ENCODE assay signal across 8 mouse cellular contexts in genomic region chr14:27114362-27115274, GRCm38 (mm10). TPM values are rescaled to one million over a fixed set of nuclear protein-coding genes. Genes with fewer than 3 reads are reported as not detected.
DNase-seq lines count a peak whose midpoint lies in the region; ATAC-seq lines count a peak whose summit lies in the region.

Gene Arhgef3, plus strand, starts transcription at chr14:27114899.

- H3K27ac ChIP-seq in embryonic facial prominence, embryonic 10.5 days (replicated peaks): peak within 1 kb of the TSS; percentile 19
- H3K27ac ChIP-seq in heart, embryonic 11.5 days (ENCODE audit: low read depth, low read length): no peak within 1 kb of the TSS
- H3K27ac ChIP-seq in kidney, embryonic 14.5 days (ENCODE audit: low read depth, low read length): no peak within 1 kb of the TSS
- H3K27ac ChIP-seq in liver, embryonic 15.5 days (replicated peaks): no peak within 1 kb of the TSS

- H3K27me3 ChIP-seq in embryonic facial prominence, embryonic 10.5 days (replicated peaks; ENCODE audit: low read depth, poor library complexity, severe bottlenecking): peaks cover 55% of the 10 kb centered on the region
- H3K27me3 ChIP-seq in heart, embryonic 11.5 days (ENCODE audit: control insufficient read depth, insufficient read depth, low read length): peaks cover 14% of the 10 kb centered on the region; the same call in 1 of the 2 replicates
- peaks cover 5% of the 10 kb centered on the region; the same call in 1 of the 2 replicates for H3K27me3 ChIP-seq in kidney, embryonic 14.5 days (ENCODE audit: control insufficient read depth, insufficient read depth, low read length)
- H3K27me3 ChIP-seq in liver, embryonic 15.5 days: peaks cover 31% of the 10 kb centered on the region

- peak within 1 kb of the TSS; percentile 40 for H3K9ac ChIP-seq in heart, embryonic 11.5 days (ENCODE audit: low read depth, low read length)
- H3K9ac ChIP-seq in kidney, embryonic 14.5 days (ENCODE audit: low read depth, low read length): peak within 1 kb of the TSS; percentile 47; the same call in 1 of the 2 replicates
- H3K9ac ChIP-seq in liver, embryonic 15.5 days: no peak within 1 kb of the TSS; the same call in 1 of the 2 replicates

- DNase-seq in layer of hippocampus, adult 8-10 months (ENCODE audit: low spot score in 2 of 2): no peak
- DNase-seq in layer of hippocampus, adult 11-12 months (ENCODE audit: low spot score): no peak
- DNase-seq in embryonic facial prominence, embryonic 10.5 days (ENCODE audit: low spot score): peak; percentile 81
- DNase-seq in neural tube, embryonic 10.5 days (ENCODE audit: extremely low spot score, low spot score): peak; percentile 63
- peak; percentile 53 for DNase-seq in thymus, postnatal 4 days

- no peaks in the 10 kb centered on the region for H3K9me3 ChIP-seq in embryonic facial prominence, embryonic 10.5 days
- H3K9me3 ChIP-seq in heart, embryonic 11.5 days (replicated peaks; ENCODE audit: control insufficient read depth, low read length): no peaks in the 10 kb centered on the region
- H3K9me3 ChIP-seq in kidney, embryonic 14.5 days (ENCODE audit: control insufficient read depth, low read length): no peaks in the 10 kb centered on the region
- no peaks in the 10 kb centered on the region for H3K9me3 ChIP-seq in liver, embryonic 15.5 days (replicated peaks)

- H3K4me2 ChIP-seq in heart, embryonic 11.5 days: peak within 1 kb of the TSS; percentile 86
- peak within 1 kb of the TSS; percentile 92 for H3K4me2 ChIP-seq in kidney, embryonic 14.5 days (replicated peaks; ENCODE audit: low read depth, low read length)
- peak within 1 kb of the TSS; percentile 73 for H3K4me2 ChIP-seq in liver, embryonic 15.5 days

- H3K36me3 ChIP-seq in embryonic facial prominence, embryonic 10.5 days (replicated peaks): no peaks in the 10 kb centered on the region
- no peaks in the 10 kb centered on the region for H3K36me3 ChIP-seq in heart, embryonic 11.5 days (ENCODE audit: control insufficient read depth, insufficient read depth, low read length)
- no peaks in the 10 kb centered on the region for H3K36me3 ChIP-seq in kidney, embryonic 14.5 days (ENCODE audit: control insufficient read depth, insufficient read depth, low read length)
- H3K36me3 ChIP-seq in liver, embryonic 15.5 days (replicated peaks): no peaks in the 10 kb centered on the region

- WGBS in embryonic facial prominence, embryonic 10.5 days: under 1% methylated on average over 58 of the region's 58 CpGs
- WGBS in heart, embryonic 11.5 days (ENCODE audit: insufficient replicate concordance): under 1% methylated on average over 58 of the region's 58 CpGs
- under 1% methylated on average over 55 of the region's 58 CpGs for WGBS in kidney, embryonic 14.5 days
- 1% methylated on average over 58 of the region's 58 CpGs for WGBS in liver, embryonic 15.5 days (ENCODE audit: insufficient replicate concordance)

- peak within 1 kb of the TSS; percentile 69 for H3K4me3 ChIP-seq in embryonic facial prominence, embryonic 10.5 days
- H3K4me3 ChIP-seq in heart, embryonic 11.5 days (ENCODE audit: low read depth, low read length): peak within 1 kb of the TSS; percentile 48
- H3K4me3 ChIP-seq in kidney, embryonic 14.5 days (ENCODE audit: low read length): peak within 1 kb of the TSS; percentile 47
- H3K4me3 ChIP-seq in liver, embryonic 15.5 days (replicated peaks): peak within 1 kb of the TSS; percentile 52

- peak; percentile 86 for ATAC-seq in heart, embryonic 11.5 days (replicated peaks; ENCODE audit: insufficient number of reproducible peaks, low FRiP score, low TSS enrichment)
- ATAC-seq in kidney, embryonic 14.5 days (ENCODE audit: low FRiP score, low TSS enrichment): peak; percentile 88
- ATAC-seq in liver, embryonic 15.5 days (ENCODE audit: insufficient read depth): peak; percentile 65

- peaks cover 14% of the 10 kb centered on the region for H3K4me1 ChIP-seq in embryonic facial prominence, embryonic 10.5 days
- no peaks in the 10 kb centered on the region for H3K4me1 ChIP-seq in heart, embryonic 11.5 days (ENCODE audit: control insufficient read depth, insufficient read depth, low read length)
- H3K4me1 ChIP-seq in kidney, embryonic 14.5 days (ENCODE audit: control insufficient read depth, insufficient read depth, low read length): no peaks in the 10 kb centered on the region
- H3K4me1 ChIP-seq in liver, embryonic 15.5 days (replicated peaks): no peaks in the 10 kb centered on the region; the same call in 1 of the 2 replicates

RNA-seq across cellular contexts. Expression of gene Arhgef3, which starts in this region (rescaled TPM):
- total RNA-seq in layer of hippocampus, adult 8-10 months (2022): 10 to 100 TPM; 68.5 to 86.1 (median 79.8) TPM
- 3.8 and 4.0 TPM in 2 replicates for polyA plus RNA-seq in embryonic facial prominence, embryonic 10.5 days (2016; fragmentation: Nextera tagmentation; extraction: Ambion mirVana)
- 10.1 and 12.5 TPM in 2 replicates for polyA plus RNA-seq in heart, embryonic 11.5 days (2014; fragmentation: Nextera tagmentation; extraction: Ambion mirVana)
- polyA plus RNA-seq in kidney, embryonic 14.5 days (2014; fragmentation: Nextera tagmentation; extraction: Ambion mirVana): 7.7 and 15.0 TPM in 2 replicates
- polyA plus RNA-seq in liver, embryonic 15.5 days (2015; fragmentation: Nextera tagmentation; extraction: Ambion mirVana): 6.6 and 8.2 TPM in 2 replicates

Comparison
In these comparisons a context has a peak if more than half of its experiments do, and no peak if none do; other contexts are left out.
1. DNase-seq: peak in embryonic facial prominence, embryonic 10.5 days (single experiment), neural tube, embryonic 10.5 days (single experiment) and thymus, postnatal 4 days (single experiment); none in layer of hippocampus, adult 8-10 months (0 of 2) and layer of hippocampus, adult 11-12 months (single experiment).
2. Peak in every context shown above with its lines, with median percentiles within 50 percentile points of each other: H3K4me3 ChIP-seq, ATAC-seq and H3K4me2 ChIP-seq.